Mouse (Mus musculus) limb, embryonic 15.5 days (tissue): ENCODE measurements at regions not wholly inside any gene's neighbourhood (a gene's known extent, or its start where the extent isn't known, plus 50 kb on each side); places are given as distances from the start of the nearest gene placed in this dataset.

Source experiments
- ATAC-seq: fragments of 200-750 bp; cut with Nextera tagmentation; 2 replicates; pipeline ENCODE4 v1.8.0; 2017; ENCODE audit warnings: low read depth, moderate TSS enrichment; ENCODE audit not compliant: insufficient number of reproducible peaks, low FRiP score, low TSS enrichment
- H3K27ac ChIP-seq: fragments of 300-500 bp; sonication (generic); 2 replicates; pipeline ENCODE4 v1.5.1; 2015; ENCODE audit warnings: moderate library complexity, mild to moderate bottlenecking, inconsistent platforms
- H3K27me3 ChIP-seq: fragments of 300-500 bp; sonication (generic); 2 replicates; pipeline ENCODE4 v1.6.1; 2015; ENCODE audit warnings: inconsistent platforms
- H3K36me3 ChIP-seq: fragments of 300-500 bp; sonication (generic); 2 replicates; pipeline ENCODE4 v1.6.1; 2015; ENCODE audit warnings: inconsistent platforms
- H3K4me1 ChIP-seq: fragments of 300-500 bp; sonication (generic); 2 replicates; pipeline ENCODE4 v1.6.1; 2015; ENCODE audit warnings: inconsistent platforms
- H3K4me2 ChIP-seq: fragments of 300-500 bp; sonication (generic); 2 replicates; pipeline ENCODE4 v1.6.1; 2015; ENCODE audit warnings: mild to moderate bottlenecking, inconsistent platforms
- H3K4me3 ChIP-seq: fragments of 300-500 bp; sonication (generic); 2 replicates; pipeline ENCODE4 v1.5.1; 2015; ENCODE audit warnings: mild to moderate bottlenecking, inconsistent platforms
- H3K9ac ChIP-seq: fragments of 300-500 bp; sonication (generic); 2 replicates; pipeline ENCODE4 v1.6.1; 2015; ENCODE audit warnings: inconsistent platforms
- H3K9me3 ChIP-seq: fragments of 300-500 bp; sonication (generic); 2 replicates; pipeline ENCODE4 v1.6.1; 2016; ENCODE audit warnings: inconsistent platforms
- WGBS: fragments of 180-500 bp; shearing (Covaris S2); methylation state at CpG from one replicate; pipeline ENCODE4 v1.1.7; 2015; 5-methylcytosine and 5-hydroxymethylcytosine counted together

- no peak overlapping the region for H3K4me3 ChIP-seq
- H3K27me3 ChIP-seq: peaks cover 4% of the 10 kb centered on the region; the same call in 1 of the 2 replicates
- ATAC-seq: no peak
- WGBS: 75% methylated on average over 3 of the region's 3 CpGs
- H3K4me1 ChIP-seq: no peaks in the 10 kb centered on the region
- H3K36me3 ChIP-seq: no peaks in the 10 kb centered on the region
- H3K9ac ChIP-seq: no peak overlapping the region
- H3K27ac ChIP-seq: no peak overlapping the region
- H3K4me2 ChIP-seq: no peak overlapping the region
- no peaks in the 10 kb centered on the region for H3K9me3 ChIP-seq
These were observed 130.2 kb upstream of the Fstl4 start for GRCm38 (mm10) chr11:52634189-52634588.

- no peak overlapping the region for H3K4me3 ChIP-seq
- no peak overlapping the region for H3K4me2 ChIP-seq
- no peak overlapping the region for H3K27ac ChIP-seq
- H3K9me3 ChIP-seq: no peaks in the 10 kb centered on the region
- H3K36me3 ChIP-seq: no peaks in the 10 kb centered on the region
- ATAC-seq: no peak
- no peak overlapping the region for H3K9ac ChIP-seq
- no peaks in the 10 kb centered on the region for H3K4me1 ChIP-seq
- H3K27me3 ChIP-seq: peaks cover 13% of the 10 kb centered on the region
- WGBS: 71% methylated on average over 13 of the region's 13 CpGs
These were observed 128.6 kb upstream of the Fstl4 start for GRCm38 (mm10) chr11:52635716-52636389.

- Histone ChIP-seq H3K9me3 (no peaks in the 10 kb centered on the region), H3K9ac (no peak overlapping the region), H3K4me3 (no peak overlapping the region), H3K36me3 (no peaks in the 10 kb centered on the region), H3K27me3 (peaks cover 31% of the 10 kb centered on the region), H3K4me2 (no peak overlapping the region), H3K27ac (no peak overlapping the region), H3K4me1 (no peaks in the 10 kb centered on the region)
- WGBS: 97% methylated on average over 1 of the region's 1 CpGs
- no peak for ATAC-seq
These were observed 125.5 kb upstream of the Fstl4 start for GRCm38 (mm10) chr11:52638939-52639338.

- H3K9ac ChIP-seq: no peak overlapping the region
- no peak overlapping the region for H3K4me3 ChIP-seq
- 27% methylated on average over 14 of the region's 14 CpGs for WGBS
- no peaks in the 10 kb centered on the region for H3K4me1 ChIP-seq
- H3K27me3 ChIP-seq: peaks cover 29% of the 10 kb centered on the region
- ATAC-seq: no peak
- no peak overlapping the region for H3K27ac ChIP-seq
- H3K9me3 ChIP-seq: no peaks in the 10 kb centered on the region
- H3K36me3 ChIP-seq: no peaks in the 10 kb centered on the region
- no peak overlapping the region for H3K4me2 ChIP-seq
These were observed 122.6 kb upstream of the Fstl4 start for GRCm38 (mm10) chr11:52641725-52642338.

- ATAC-seq: no peak
- Histone ChIP-seq H3K4me1 (no peaks in the 10 kb centered on the region), H3K27me3 (peaks cover 29% of the 10 kb centered on the region), H3K36me3 (no peaks in the 10 kb centered on the region), H3K4me2 (no peak overlapping the region), H3K9ac (no peak overlapping the region), H3K9me3 (no peaks in the 10 kb centered on the region), H3K4me3 (no peak overlapping the region), H3K27ac (no peak overlapping the region)
- WGBS: 26% methylated on average over 6 of the region's 6 CpGs
These were observed 120.2 kb upstream of the Fstl4 start for GRCm38 (mm10) chr11:52644081-52644768.

- 40% methylated on average over 15 of the region's 15 CpGs for WGBS
- Histone ChIP-seq H3K9me3 (no peaks in the 10 kb centered on the region), H3K4me3 (no peak overlapping the region), H3K9ac (no peak overlapping the region), H3K36me3 (no peaks in the 10 kb centered on the region), H3K4me2 (no peak overlapping the region), H3K4me1 (no peaks in the 10 kb centered on the region), H3K27ac (no peak overlapping the region), H3K27me3 (0 out of 2 replicates have a peak, but pooled peaks cover 3% of the 10 kb centered on the region)
- ATAC-seq: no peak
These were observed 116.1 kb upstream of the Fstl4 start for GRCm38 (mm10) chr11:52648176-52648839.

GRCm38 (mm10) chr11:52648849-52649400, 115.5 kb upstream of the Fstl4 start:
- Histone ChIP-seq H3K9me3 (no peaks in the 10 kb centered on the region), H3K27ac (no peak overlapping the region), H3K27me3 (0 out of 2 replicates have a peak, but pooled peaks cover 3% of the 10 kb centered on the region), H3K4me1 (no peaks in the 10 kb centered on the region), H3K4me2 (no peak overlapping the region), H3K9ac (no peak overlapping the region), H3K4me3 (no peak overlapping the region), H3K36me3 (no peaks in the 10 kb centered on the region)
- WGBS: 80% methylated on average over 8 of the region's 8 CpGs
- ATAC-seq: no peak

GRCm38 (mm10) chr11:52654640-52655039, 109.8 kb upstream of the Fstl4 start:
- Histone ChIP-seq H3K27me3 (no peaks in the 10 kb centered on the region), H3K4me1 (no peaks in the 10 kb centered on the region), H3K4me3 (no peak overlapping the region), H3K36me3 (no peaks in the 10 kb centered on the region), H3K9me3 (no peaks in the 10 kb centered on the region), H3K27ac (no peak overlapping the region), H3K4me2 (no peak overlapping the region), H3K9ac (no peak overlapping the region)
- 81% methylated on average over 7 of the region's 7 CpGs for WGBS
- no peak for ATAC-seq

GRCm38 (mm10) chr11:52655720-52656474, 108.5 kb upstream of the Fstl4 start:
- 49% methylated on average over 2 of the region's 2 CpGs for WGBS
- Histone ChIP-seq H3K27me3 (no peaks in the 10 kb centered on the region), H3K4me3 (no peak overlapping the region), H3K36me3 (no peaks in the 10 kb centered on the region), H3K9ac (no peak overlapping the region), H3K4me1 (no peaks in the 10 kb centered on the region), H3K9me3 (no peaks in the 10 kb centered on the region), H3K4me2 (no peak overlapping the region), H3K27ac (no peak overlapping the region)
- ATAC-seq: no peak

- Histone ChIP-seq H3K4me3 (no peak overlapping the region), H3K36me3 (no peaks in the 10 kb centered on the region), H3K27me3 (no peaks in the 10 kb centered on the region), H3K27ac (no peak overlapping the region), H3K9me3 (no peaks in the 10 kb centered on the region), H3K4me1 (no peaks in the 10 kb centered on the region), H3K4me2 (no peak overlapping the region), H3K9ac (no peak overlapping the region)
- ATAC-seq: no peak
- WGBS: 78% methylated on average over 12 of the region's 12 CpGs
These were observed 103.2 kb upstream of the Fstl4 start for GRCm38 (mm10) chr11:52661234-52661633.

GRCm38 (mm10) chr11:52661894-52662593, 102.4 kb upstream of the Fstl4 start:
- H3K4me1 ChIP-seq: no peaks in the 10 kb centered on the region
- no peaks in the 10 kb centered on the region for H3K9me3 ChIP-seq
- no peaks in the 10 kb centered on the region for H3K27me3 ChIP-seq
- no peak for ATAC-seq
- no peak overlapping the region for H3K27ac ChIP-seq
- H3K4me2 ChIP-seq: no peak overlapping the region
- H3K9ac ChIP-seq: no peak overlapping the region
- no peaks in the 10 kb centered on the region for H3K36me3 ChIP-seq
- 60% methylated on average over 15 of the region's 15 CpGs for WGBS
- H3K4me3 ChIP-seq: no peak overlapping the region
